Comparison of ENCODE assay signal across 9 mouse cellular contexts in the genomic region with DNA sequence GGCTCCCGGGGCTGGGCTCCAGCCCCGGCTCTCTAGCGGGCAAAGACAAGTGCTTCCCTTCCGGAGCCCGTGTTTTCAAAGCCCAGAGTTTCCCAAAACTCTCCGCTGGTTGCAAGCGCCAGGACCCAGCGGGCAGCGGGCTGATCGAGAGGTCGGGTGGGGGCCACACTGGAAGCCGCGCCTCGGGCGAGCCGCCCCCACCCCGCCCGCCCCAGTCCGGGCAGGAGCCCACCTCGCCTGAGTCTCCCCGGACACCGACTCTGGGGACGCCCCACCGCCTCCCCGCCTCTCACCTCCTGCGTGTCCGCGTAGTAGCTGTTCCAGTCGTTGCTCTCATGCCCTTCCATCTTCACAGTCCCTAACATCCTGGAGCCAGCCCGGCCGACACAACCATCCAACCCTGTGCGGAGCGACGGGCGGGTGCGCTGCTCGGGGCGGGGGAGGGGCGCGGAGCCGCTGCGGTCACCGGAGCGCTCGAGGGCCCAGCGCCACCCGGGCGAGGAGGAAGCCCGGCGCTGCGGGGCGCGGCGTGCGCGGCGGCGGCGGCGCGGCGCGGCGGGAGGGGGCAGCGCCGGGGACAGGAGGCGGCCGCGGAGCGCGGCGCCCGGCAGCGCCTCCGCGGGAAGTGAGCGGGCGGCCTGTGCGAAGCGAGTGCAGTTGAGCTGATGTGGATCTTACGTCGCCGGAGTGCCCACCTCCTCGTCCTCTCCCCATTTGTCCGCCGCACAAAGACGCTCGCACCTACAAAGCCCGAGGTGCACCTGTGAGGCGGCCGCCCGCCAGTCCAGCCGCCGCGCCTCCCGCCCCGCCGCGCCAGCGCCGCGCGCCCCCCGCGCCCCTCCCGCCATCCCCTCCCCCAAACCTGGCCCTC. TPM values are rescaled to one million over a fixed set of nuclear protein-coding genes. Genes with fewer than 3 reads are reported as not detected.
A peak's percentile ranks its signal among the peaks of the same experiment; 100 is the strongest.
DNase-seq lines count a peak whose midpoint lies in the region; ATAC-seq lines count a peak whose summit lies in the region.
"Had no signal": no experiment of that assay in that cellular context is flagged by ENCODE, and none has a peak within 500 bp of the region (broad histone marks: within the 10 kb centered on the region; RNA-seq: fewer than 3 reads in every experiment).

No protein-coding gene starts in this region.

- H3K4me1 ChIP-seq in embryonic facial prominence, embryonic 12.5 days: peaks cover 8% of the 10 kb centered on the region; the same call in 1 of the 2 replicates
- H3K4me1 ChIP-seq in hindbrain, embryonic 15.5 days (replicated peaks): peaks cover 18% of the 10 kb centered on the region
- H3K4me1 ChIP-seq in lung, embryonic 15.5 days: peaks cover 11% of the 10 kb centered on the region
- 0 out of 2 replicates have a peak, but pooled peaks cover 7% of the 10 kb centered on the region for H3K4me1 ChIP-seq in stomach, embryonic 14.5 days (ENCODE audit: control insufficient read depth, insufficient read depth, low read length)

- peak overlapping the region; percentile 79 for H3K4me2 ChIP-seq in embryonic facial prominence, embryonic 12.5 days (replicated peaks)
- peak overlapping the region; percentile 72 for H3K4me2 ChIP-seq in hindbrain, embryonic 15.5 days
- H3K4me2 ChIP-seq in lung, embryonic 15.5 days: peak overlapping the region; percentile 90
- H3K4me2 ChIP-seq in stomach, embryonic 14.5 days (replicated peaks; ENCODE audit: low read depth, low read length): peak overlapping the region; percentile 79

- DNase-seq in layer of hippocampus, postnatal 10 days (ENCODE audit: low spot score in 2 of 2): peak; percentile 11 to 32
- no peak for DNase-seq in layer of hippocampus, adult 8-10 months (ENCODE audit: low spot score in 2 of 2)
- no peak for DNase-seq in layer of hippocampus, adult 9-10 months (ENCODE audit: low spot score)
- no peak for DNase-seq in right cerebral cortex, adult 18-20 months

- no peak overlapping the region for H3K27ac ChIP-seq in embryonic facial prominence, embryonic 12.5 days
- no peak overlapping the region for H3K27ac ChIP-seq in hindbrain, embryonic 15.5 days (replicated peaks)
- peak overlapping the region; percentile 95 for H3K27ac ChIP-seq in lung, embryonic 15.5 days
- H3K27ac ChIP-seq in stomach, embryonic 14.5 days (ENCODE audit: low read length): peak overlapping the region; percentile 93

- no peaks in the 10 kb centered on the region for H3K36me3 ChIP-seq in embryonic facial prominence, embryonic 12.5 days
- no peaks in the 10 kb centered on the region for H3K36me3 ChIP-seq in hindbrain, embryonic 15.5 days
- H3K36me3 ChIP-seq in lung, embryonic 15.5 days: no peaks in the 10 kb centered on the region
- H3K36me3 ChIP-seq in stomach, embryonic 14.5 days (ENCODE audit: control insufficient read depth, insufficient read depth, low read length): no peaks in the 10 kb centered on the region

- H3K9ac ChIP-seq in embryonic facial prominence, embryonic 12.5 days: peak overlapping the region; percentile 40
- H3K9ac ChIP-seq in hindbrain, embryonic 15.5 days: no peak overlapping the region
- H3K9ac ChIP-seq in lung, embryonic 15.5 days: peak overlapping the region; percentile 65
- peak overlapping the region; percentile 65 for H3K9ac ChIP-seq in stomach, embryonic 14.5 days (replicated peaks; ENCODE audit: low read depth, low read length)

- no peaks in the 10 kb centered on the region for H3K9me3 ChIP-seq in embryonic facial prominence, embryonic 12.5 days
- H3K9me3 ChIP-seq in hindbrain, embryonic 15.5 days: no peaks in the 10 kb centered on the region
- no peaks in the 10 kb centered on the region for H3K9me3 ChIP-seq in lung, embryonic 15.5 days
- no peaks in the 10 kb centered on the region for H3K9me3 ChIP-seq in stomach, embryonic 14.5 days (ENCODE audit: control insufficient read depth, low read depth, low read length)

- H3K27me3 ChIP-seq in embryonic facial prominence, embryonic 12.5 days: peaks cover 86% of the 10 kb centered on the region
- H3K27me3 ChIP-seq in hindbrain, embryonic 15.5 days: peaks cover 96% of the 10 kb centered on the region
- peaks cover 95% of the 10 kb centered on the region for H3K27me3 ChIP-seq in lung, embryonic 15.5 days
- peaks cover 52% of the 10 kb centered on the region for H3K27me3 ChIP-seq in stomach, embryonic 14.5 days (ENCODE audit: control insufficient read depth, insufficient read depth, low read length)

- H3K4me3 ChIP-seq in embryonic facial prominence, embryonic 12.5 days: peak overlapping the region; percentile 42
- H3K4me3 ChIP-seq in hindbrain, embryonic 15.5 days: peak overlapping the region; percentile 35
- H3K4me3 ChIP-seq in lung, embryonic 15.5 days: peak overlapping the region; percentile 58
- H3K4me3 ChIP-seq in stomach, embryonic 14.5 days (ENCODE audit: low read depth, low read length): peak overlapping the region; percentile 46

- ATAC-seq in embryonic facial prominence, embryonic 12.5 days (ENCODE audit: insufficient number of reproducible peaks, insufficient read depth, low FRiP score, low TSS enrichment): peak; percentile 49; the same call in 1 of the 2 replicates
- peak; percentile 57; the same call in 1 of the 2 replicates for ATAC-seq in hindbrain, embryonic 15.5 days (ENCODE audit: low FRiP score, low read depth)
- peak; percentile 66 for ATAC-seq in lung, embryonic 15.5 days (ENCODE audit: borderline replicate concordance, extremely low read depth, low FRiP score, low TSS enrichment)
- ATAC-seq in stomach, embryonic 14.5 days (ENCODE audit: insufficient number of reproducible peaks, insufficient read depth, low FRiP score, low read depth): peak; percentile 70

- WGBS in embryonic facial prominence, embryonic 12.5 days: under 1% methylated on average over 57 of the region's 106 CpGs
- 0% methylated on average over 63 of the region's 106 CpGs for WGBS in hindbrain, embryonic 15.5 days
- under 1% methylated on average over 82 of the region's 106 CpGs for WGBS in lung, embryonic 15.5 days
- under 1% methylated on average over 100 of the region's 106 CpGs for WGBS in stomach, embryonic 14.5 days

RNA-seq across cellular contexts. Expression of a gene that starts 1.1 kb away (rescaled TPM):
- not detected for total RNA-seq in layer of hippocampus, postnatal 10 days (2021)
- total RNA-seq in layer of hippocampus, adult 8-10 months (2022): not detected
- polyA plus RNA-seq in embryonic facial prominence, embryonic 12.5 days (2016; fragmentation: Nextera tagmentation; extraction: Ambion mirVana): 0.90 and 1.7 TPM in 2 replicates
- 0.89 and 1.2 TPM in 2 replicates for polyA plus RNA-seq in hindbrain, embryonic 15.5 days (2015; fragmentation: Nextera tagmentation; extraction: Ambion mirVana)
- polyA plus RNA-seq in lung, embryonic 15.5 days (2015; fragmentation: Nextera tagmentation; extraction: Ambion mirVana): 14.8 and 18.0 TPM in 2 replicates
- polyA plus RNA-seq in stomach, embryonic 14.5 days (2014; fragmentation: Nextera tagmentation; extraction: Ambion mirVana): 19.6 and 20.0 TPM in 2 replicates
- total RNA-seq: adrenal gland, postnatal 36 days had no signal

RNA-seq across cellular contexts. Expression of a gene that starts 18.3 kb away (rescaled TPM):
- under 1 TPM; 0.73 to 0.98 TPM for total RNA-seq in layer of hippocampus, postnatal 10 days (2021)
- under 1 TPM in 3 of 4 experiments, not detected in 1; 0.08 to 0.41 (median 0.25) TPM for total RNA-seq in layer of hippocampus, adult 8-10 months (2022)
- polyA plus RNA-seq in embryonic facial prominence, embryonic 12.5 days (2016; fragmentation: Nextera tagmentation; extraction: Ambion mirVana): 0.79 and 1.1 TPM in 2 replicates
- polyA plus RNA-seq in hindbrain, embryonic 15.5 days (2015; fragmentation: Nextera tagmentation; extraction: Ambion mirVana): 0.78 and 0.92 TPM in 2 replicates
- 5.9 and 7.4 TPM in 2 replicates for polyA plus RNA-seq in lung, embryonic 15.5 days (2015; fragmentation: Nextera tagmentation; extraction: Ambion mirVana)
- polyA plus RNA-seq in stomach, embryonic 14.5 days (2014; fragmentation: Nextera tagmentation; extraction: Ambion mirVana): 9.0 and 11.4 TPM in 2 replicates
- total RNA-seq: adrenal gland, postnatal 36 days had no signal

Comparison
In these comparisons a context has a peak if more than half of its experiments do, and no peak if none do; other contexts are left out.
1. DNase-seq: peak in layer of hippocampus, postnatal 10 days (2 of 2); none in layer of hippocampus, adult 8-10 months (0 of 2), layer of hippocampus, adult 9-10 months (single experiment) and right cerebral cortex, adult 18-20 months (single experiment).
2. H3K27ac ChIP-seq: peak in lung, embryonic 15.5 days (single experiment) and stomach, embryonic 14.5 days (single experiment); none in embryonic facial prominence, embryonic 12.5 days (single experiment) and hindbrain, embryonic 15.5 days (single experiment).
3. Peak in every context shown above with its lines, with median percentiles within 50 percentile points of each other: ATAC-seq, H3K4me2 ChIP-seq and H3K4me3 ChIP-seq.